Mouse (Mus musculus) right cerebral cortex, postnatal 10 days (tissue): ENCODE measurements around the gene Klk15.
A peak's percentile ranks its signal among the peaks of the same experiment; 100 is the strongest.
"Not testable (repeated sequence)": the region's sequence is repeated elsewhere in the genome, so short reads cannot be mapped to it uniquely, and the experiment has no call there.

Experiments used
- DNase-seq, 2 experiments: peaks; one replicate each; pipeline ENCODE4 v3.0.0; 2021; ENCODE audit warnings: low spot score in 2 of 2

Gene Klk15

GRCm38 (mm10) chr7:43933440-43933839 lies at the start of gene Klk15:
Gene Klk15, plus strand, starts transcription at chr7:43933740.
- DNase-seq, result no peak

- DNase-seq, result no peak
Observed at GRCm38 (mm10) chr7:43891365-43891764, 42.2 kb upstream of the Klk15 start.

GRCm38 (mm10) chr7:43891788-43892187 lies 41.8 kb upstream of the Klk15 start:
- no peak for DNase-seq

- peak; percentile 86 to 91 for DNase-seq
Observed at GRCm38 (mm10) chr7:43894836-43895235, 38.7 kb upstream of the Klk15 start.

GRCm38 (mm10) chr7:43914821-43915220 lies 18.7 kb upstream of the Klk15 start:
- no peak for DNase-seq

- DNase-seq, result no peak
Observed at GRCm38 (mm10) chr7:43918426-43918825, 15.1 kb upstream of the Klk15 start.

GRCm38 (mm10) chr7:43918871-43919270 lies 14.7 kb upstream of the Klk15 start:
- no peak for DNase-seq

- peak; percentile 65 to 75 for DNase-seq
Observed at GRCm38 (mm10) chr7:43919559-43920451, 13.7 kb upstream of the Klk15 start.

GRCm38 (mm10) chr7:43920582-43920981 lies 13.0 kb upstream of the Klk15 start:
- no peak for DNase-seq

- no peak for DNase-seq
Observed at GRCm38 (mm10) chr7:43921087-43921486, 12.5 kb upstream of the Klk15 start.

- no peak for DNase-seq
Observed at GRCm38 (mm10) chr7:43921941-43922340, 11.6 kb upstream of the Klk15 start.

- no peak for DNase-seq
Observed at GRCm38 (mm10) chr7:43925985-43926384, 7.6 kb upstream of the Klk15 start.

GRCm38 (mm10) chr7:43928521-43928920 lies 5.0 kb upstream of the Klk15 start:
- no peak for DNase-seq

GRCm38 (mm10) chr7:43932337-43932736 lies 1.2 kb upstream of the Klk15 start:
- no peak for DNase-seq

- no peak for DNase-seq
Observed at GRCm38 (mm10) chr7:43934747-43935146, 1.2 kb downstream of the Klk15 start.

- DNase-seq, result no peak
Observed at GRCm38 (mm10) chr7:43936551-43936950, 3.0 kb downstream of the Klk15 start.

- not testable (repeated sequence) for DNase-seq
Observed at GRCm38 (mm10) chr7:43942293-43942692, 8.8 kb downstream of the Klk15 start.

- no peak for DNase-seq
Observed at GRCm38 (mm10) chr7:43944727-43945264, 11.3 kb downstream of the Klk15 start.

GRCm38 (mm10) chr7:43950364-43950763 lies 16.8 kb downstream of the Klk15 start, which contains the start of gene Klk1b8:
Gene Klk1b8, plus strand, starts transcription at chr7:43950664.
- no peak for DNase-seq

- DNase-seq, result peak in 1 of 2 experiments; percentile 22
Observed at GRCm38 (mm10) chr7:43952703-43953102, 19.2 kb downstream of the Klk15 start.

- no peak for DNase-seq
Observed at GRCm38 (mm10) chr7:43966451-43966850, 32.9 kb downstream of the Klk15 start, which contains the start of gene Klk1b1. Gene Klk1b1, plus strand, starts transcription at chr7:43966751.

GRCm38 (mm10) chr7:43967058-43967457 lies 33.5 kb downstream of the Klk15 start:
- no peak for DNase-seq

GRCm38 (mm10) chr7:43967612-43968011 lies 34.1 kb downstream of the Klk15 start:
- DNase-seq, result no peak
